ENCODE assay signal across 8 mouse cellular contexts in genomic region chr5:99480078-99481031, GRCm38 (mm10).
DNase-seq lines count a peak whose midpoint lies in the region; ATAC-seq and TF ChIP-seq lines count a peak whose summit lies in the region.

No protein-coding gene starts in this region.

- TF ChIP-seq CTCF in heart, postnatal 0 days (IDR thresholded peaks at IDR 0.05; ENCODE audit: low read depth), result no peak

- no peak for ATAC-seq in heart, embryonic 15.5 days (replicated peaks; ENCODE audit: insufficient number of reproducible peaks, insufficient read depth, low FRiP score, low read depth)
- ATAC-seq in heart, postnatal 0 days (ENCODE audit: insufficient read depth, low read depth), result no peak
- no peak for ATAC-seq in midbrain, embryonic 13.5 days
- no peak for ATAC-seq in megakaryocyte, adult 5-6 weeks (ENCODE audit: poor library complexity, severe bottlenecking)

- H3K4me3 ChIP-seq in heart, embryonic 15.5 days, result peak overlapping the region; percentile 24; the same call in 1 of the 2 replicates
- no peak overlapping the region for H3K4me3 ChIP-seq in heart, postnatal 0 days (ENCODE audit: low read depth, low read length)
- H3K4me3 ChIP-seq in midbrain, embryonic 13.5 days (replicated peaks), result no peak overlapping the region

- H3K27ac ChIP-seq in heart, embryonic 15.5 days, result peak overlapping the region; percentile 78
- H3K27ac ChIP-seq in heart, postnatal 0 days (ENCODE audit: low read depth), result no peak overlapping the region
- peak overlapping the region; percentile 83 for H3K27ac ChIP-seq in midbrain, embryonic 13.5 days

- H3K4me1 ChIP-seq in heart, embryonic 15.5 days (replicated peaks), result peaks cover 25% of the 10 kb centered on the region
- H3K4me1 ChIP-seq in heart, postnatal 0 days (ENCODE audit: control insufficient read depth, insufficient read depth), result peaks cover 28% of the 10 kb centered on the region
- H3K4me1 ChIP-seq in midbrain, embryonic 13.5 days (replicated peaks), result peaks cover 36% of the 10 kb centered on the region

- 73% methylated on average over 6 of the region's 6 CpGs for WGBS in heart, embryonic 15.5 days
- WGBS in heart, postnatal 0 days, result 80% methylated on average over 6 of the region's 6 CpGs
- 52% methylated on average over 6 of the region's 6 CpGs for WGBS in midbrain, embryonic 13.5 days

- intact Hi-C loops in left cerebral cortex, postnatal 14 days (cut with DNase I), result no loop called here

- H3K36me3 ChIP-seq in heart, embryonic 15.5 days, result no peaks in the 10 kb centered on the region
- H3K36me3 ChIP-seq in heart, postnatal 0 days (replicated peaks; ENCODE audit: control insufficient read depth, insufficient read depth, low read length), result no peaks in the 10 kb centered on the region
- H3K36me3 ChIP-seq in midbrain, embryonic 13.5 days, result no peaks in the 10 kb centered on the region

- H3K4me2 ChIP-seq in heart, embryonic 15.5 days, result peak overlapping the region; percentile 62
- H3K4me2 ChIP-seq in heart, postnatal 0 days (ENCODE audit: low read depth, low read length), result peak overlapping the region; percentile 47
- H3K4me2 ChIP-seq in midbrain, embryonic 13.5 days (replicated peaks), result peak overlapping the region; percentile 36

- no peaks in the 10 kb centered on the region for H3K27me3 ChIP-seq in heart, embryonic 15.5 days
- no peaks in the 10 kb centered on the region for H3K27me3 ChIP-seq in heart, postnatal 0 days (ENCODE audit: control insufficient read depth, insufficient read depth, low read length)
- peaks cover 53% of the 10 kb centered on the region for H3K27me3 ChIP-seq in midbrain, embryonic 13.5 days

- no peak for DNase-seq in heart, adult 18-20 months
- peak; percentile 64 for DNase-seq in cerebellum, adult 9-11 months
- no peak for DNase-seq in heart, postnatal 0 days (ENCODE audit: low spot score)
- no peak for DNase-seq in left cerebral cortex, postnatal 14 days (ENCODE audit: low spot score in 2 of 2)
- DNase-seq in spleen, postnatal 36 days (ENCODE audit: low spot score in 2 of 2), result no peak

- H3K9ac ChIP-seq in heart, embryonic 15.5 days, result no peak overlapping the region
- H3K9ac ChIP-seq in heart, postnatal 0 days (replicated peaks; ENCODE audit: low read depth, low read length), result no peak overlapping the region
- no peak overlapping the region for H3K9ac ChIP-seq in midbrain, embryonic 13.5 days (replicated peaks)

- H3K9me3 ChIP-seq in heart, embryonic 15.5 days (replicated peaks), result no peaks in the 10 kb centered on the region
- H3K9me3 ChIP-seq in heart, postnatal 0 days (replicated peaks; ENCODE audit: control insufficient read depth, low read length), result no peaks in the 10 kb centered on the region
- no peaks in the 10 kb centered on the region for H3K9me3 ChIP-seq in midbrain, embryonic 13.5 days

- TF ChIP-seq EP300 in heart, postnatal 0 days (IDR thresholded peaks at IDR 0.05; ENCODE audit: low read depth), result no peak
